Mouse (Mus musculus) heart, postnatal 4 days (tissue): ENCODE results near the gene Rptor. TPM values are rescaled to one million over a fixed set of nuclear protein-coding genes. Genes with fewer than 3 reads are reported as not detected.
A peak's percentile ranks its signal among the peaks of the same experiment; 100 is the strongest.

Experiments used
- DNase-seq: peaks from one replicate; pipeline ENCODE4 v3.0.0; 2021
- total RNA-seq, 2 experiments: library from RNA; stranded (reverse); gene quantifications; 2 replicates each; pipeline ENCODE4 v1.2.3; 2021

The Rptor gene
- total RNA-seq, 2 experiments from 2014 or later, result 44.2 to 45.6 TPM

- DNase-seq, result no peak
These were observed 89.6 kb downstream of the Rptor start for GRCm38 (mm10) chr11:119692196-119692910.

GRCm38 (mm10) chr11:119692911-119693261 lies 90.2 kb downstream of the Rptor start:
- no peak for DNase-seq

- no peak for DNase-seq
These were observed 91.6 kb downstream of the Rptor start for GRCm38 (mm10) chr11:119694146-119694860.

- DNase-seq, result no peak
These were observed 93.7 kb downstream of the Rptor start for GRCm38 (mm10) chr11:119696401-119696800.

- no peak for DNase-seq
These were observed 102.8 kb downstream of the Rptor start for GRCm38 (mm10) chr11:119705381-119706066.

GRCm38 (mm10) chr11:119707259-119707658 lies 104.6 kb downstream of the Rptor start:
- no peak for DNase-seq

DNA sequence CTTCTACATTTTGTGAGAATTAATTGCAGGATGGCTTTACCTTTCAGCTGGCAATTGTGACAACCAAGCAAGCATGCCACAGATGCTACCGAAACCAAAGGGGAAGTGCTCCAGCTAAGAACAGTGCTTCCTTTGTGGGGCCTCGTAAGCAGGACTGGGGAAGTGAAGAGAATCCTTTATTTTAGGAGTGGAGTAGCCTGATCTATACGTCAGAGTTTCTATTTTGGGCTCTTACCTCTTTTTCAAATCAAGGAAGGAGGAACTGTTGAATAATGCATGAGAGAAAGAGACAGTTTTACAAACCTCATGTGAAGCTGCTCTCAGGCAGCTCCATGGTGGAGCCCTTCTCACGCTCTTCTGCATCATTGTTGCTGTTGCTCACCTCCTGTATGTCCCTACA lies 106.5 kb downstream of the Rptor start:
- no peak for DNase-seq

DNA sequence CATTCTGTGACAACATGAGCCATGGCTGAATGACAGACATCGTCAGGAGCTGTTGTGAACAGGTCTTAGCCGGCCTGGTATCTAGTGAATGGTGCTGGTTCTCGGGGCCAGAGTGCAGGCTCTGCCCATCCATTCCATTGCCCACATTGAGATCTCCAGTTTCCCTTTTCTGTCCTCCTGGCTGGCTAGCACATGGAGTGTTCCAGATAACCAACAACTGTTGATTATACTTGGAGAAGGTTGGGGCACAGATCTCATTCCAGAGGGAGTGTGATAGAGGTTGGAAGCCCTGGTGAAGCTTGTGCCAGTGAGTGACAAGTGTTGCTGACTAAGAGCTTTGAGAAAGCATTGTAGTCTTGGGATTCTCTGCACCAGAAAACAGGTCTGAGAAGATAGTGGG lies 107.6 kb downstream of the Rptor start:
- DNase-seq, result no peak

DNA sequence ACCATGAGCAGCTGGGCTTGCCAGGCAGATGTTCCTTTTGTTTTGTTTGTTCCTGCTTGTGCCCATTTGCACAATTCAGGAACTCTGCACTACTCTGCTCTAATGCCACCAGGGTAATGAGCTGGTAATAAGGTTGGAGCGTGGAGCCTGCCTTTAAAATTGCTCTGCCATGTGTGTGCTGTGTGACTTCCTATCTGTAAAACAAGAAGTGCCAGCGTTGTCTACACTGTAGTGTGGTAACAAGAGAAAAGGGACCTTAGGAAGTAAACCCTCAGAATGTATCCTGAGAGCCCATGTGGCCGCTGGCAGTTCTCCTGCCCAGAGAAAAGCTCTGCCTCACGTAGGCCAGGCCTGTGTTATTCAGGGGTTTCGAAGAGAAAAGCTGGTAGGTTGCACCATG lies 108.1 kb downstream of the Rptor start:
- DNase-seq, result no peak

- no peak for DNase-seq
These were observed 112.7 kb downstream of the Rptor start for GRCm38 (mm10) chr11:119715437-119715836.

GRCm38 (mm10) chr11:119715841-119716596 lies 113.3 kb downstream of the Rptor start:
- DNase-seq, result no peak

DNA sequence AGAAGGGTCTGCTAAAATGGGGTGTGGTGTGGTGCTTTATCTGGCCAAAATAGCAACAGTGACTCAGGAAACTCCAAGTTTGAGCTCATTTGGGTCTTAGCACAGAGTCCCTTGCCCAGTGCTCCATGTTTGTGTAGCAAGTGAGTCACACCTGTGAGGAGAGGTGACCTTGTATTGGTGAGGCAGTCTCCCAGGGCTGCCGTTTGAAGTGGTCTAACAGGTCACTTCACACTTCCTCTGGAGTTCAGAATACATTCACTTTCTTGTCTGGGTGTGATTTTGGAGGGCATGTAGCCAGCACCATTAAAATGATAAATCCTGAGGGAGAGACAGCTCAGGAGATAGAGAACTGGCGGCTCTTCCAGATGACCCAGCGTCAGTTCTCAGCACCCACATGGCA lies 115.4 kb downstream of the Rptor start:
- no peak for DNase-seq

- DNase-seq, result peak; percentile 76
These were observed 117.7 kb downstream of the Rptor start for GRCm38 (mm10) chr11:119720101-119721048.

DNA sequence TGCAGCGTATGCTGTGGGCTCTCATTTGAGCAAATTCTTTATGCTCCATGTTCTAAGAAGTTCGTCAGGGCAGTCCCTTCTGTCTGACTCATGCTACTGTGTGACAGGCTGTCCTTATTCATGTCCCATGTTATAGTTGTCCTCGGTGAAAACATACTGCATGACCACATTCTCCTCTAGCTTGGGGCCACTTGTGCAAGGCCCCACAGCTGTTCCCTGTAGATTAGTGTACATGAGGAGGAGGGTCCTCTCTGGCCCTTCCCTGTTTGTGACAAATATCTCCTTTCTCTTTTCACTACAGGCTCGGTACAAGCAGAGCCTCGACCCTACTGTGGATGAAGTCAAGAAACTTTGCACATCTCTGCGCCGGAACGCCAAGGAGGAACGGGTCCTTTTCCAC lies 122.0 kb downstream of the Rptor start:
- no peak for DNase-seq

- DNase-seq, result no peak
These were observed 128.7 kb downstream of the Rptor start for GRCm38 (mm10) chr11:119731382-119731781.

- DNase-seq, result no peak
These were observed 129.7 kb downstream of the Rptor start for GRCm38 (mm10) chr11:119732362-119732761.

GRCm38 (mm10) chr11:119732961-119733656 lies 130.4 kb downstream of the Rptor start:
- DNase-seq, result peak; percentile 23

DNA sequence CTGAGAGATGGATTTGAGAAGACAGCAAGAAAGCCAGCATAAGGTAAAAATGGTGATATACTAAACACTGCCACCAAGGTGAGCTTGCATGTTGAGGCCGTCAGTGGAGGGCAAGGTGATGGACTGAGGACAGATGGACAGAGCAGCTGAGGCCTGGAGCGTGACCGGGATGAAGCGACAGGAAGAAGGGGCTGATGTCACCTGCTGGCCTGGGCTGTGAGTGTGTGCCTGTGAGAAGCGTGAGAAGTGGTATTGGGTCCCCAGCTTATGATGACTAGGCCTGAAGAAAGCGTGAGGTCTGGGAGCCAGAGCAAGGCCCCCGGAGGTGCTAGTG lies 130.9 kb downstream of the Rptor start:
- DNase-seq, result no peak

DNA sequence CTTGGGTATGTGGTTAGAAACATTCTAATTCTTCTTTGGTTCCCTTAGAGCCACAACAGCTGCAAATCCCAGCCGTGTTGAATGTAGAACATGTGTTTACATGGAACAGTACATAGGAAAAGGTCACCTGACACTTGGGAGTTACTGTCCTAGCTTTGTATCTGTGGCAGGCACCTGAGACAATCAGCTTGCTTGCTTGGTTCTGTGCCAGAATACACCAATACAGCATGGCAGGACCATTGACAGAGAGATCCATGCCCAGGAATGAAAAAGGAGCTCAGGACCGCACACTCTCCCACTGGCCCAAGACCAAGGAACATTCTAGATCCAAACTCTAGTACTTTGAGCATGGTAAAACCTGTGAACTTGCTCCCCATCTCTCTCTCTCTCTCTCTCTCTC lies 132.4 kb downstream of the Rptor start:
- DNase-seq, result no peak

GRCm38 (mm10) chr11:119738990-119739846 lies 136.5 kb downstream of the Rptor start:
- no peak for DNase-seq
